In the genomic region with DNA sequence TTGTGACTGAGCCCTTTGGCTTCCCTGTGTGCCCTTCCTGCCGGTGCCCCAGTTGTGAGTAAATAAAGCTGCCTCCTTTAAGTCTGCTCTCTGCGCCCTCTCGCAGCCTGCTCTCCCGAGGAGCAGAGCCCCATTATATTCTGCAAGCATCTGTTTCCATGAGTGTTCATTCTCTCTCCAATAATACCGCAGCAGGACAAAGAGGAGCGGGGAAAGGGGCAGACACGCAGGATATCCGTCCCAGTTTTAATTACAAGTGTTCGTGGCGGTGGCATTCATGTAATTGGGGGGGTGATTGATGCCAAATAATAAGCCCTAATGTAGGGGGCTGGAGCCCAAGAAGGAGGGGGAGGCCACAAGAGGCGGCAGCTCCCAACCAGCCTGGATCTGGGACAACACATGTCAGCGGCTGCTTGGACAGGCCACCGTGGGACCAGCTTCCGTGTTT, we compare ENCODE assay signal across 15 mouse cellular contexts.
DNase-seq lines count a peak whose midpoint lies in the region; ATAC-seq lines count a peak whose summit lies in the region.
"Had no signal": no experiment of that assay in that cellular context is flagged by ENCODE, and none has a peak within 500 bp of the region (broad histone marks: within the 10 kb centered on the region; RNA-seq: fewer than 3 reads in every experiment).

No protein-coding gene starts in this region.

- H3K36me3 ChIP-seq in hindbrain, embryonic 12.5 days: no peaks in the 10 kb centered on the region
- no peaks in the 10 kb centered on the region for H3K36me3 ChIP-seq in midbrain, embryonic 12.5 days
- H3K36me3 ChIP-seq: stomach, embryonic 15.5 days had no signal

- H3K4me3 ChIP-seq in hindbrain, embryonic 12.5 days: no peak overlapping the region
- no peak overlapping the region for H3K4me3 ChIP-seq in midbrain, embryonic 12.5 days
- H3K4me3 ChIP-seq: erythroblast, embryonic 14.5 days; stomach, embryonic 15.5 days had no signal

- H3K4me1 ChIP-seq in hindbrain, embryonic 12.5 days: peaks cover 11% of the 10 kb centered on the region
- H3K4me1 ChIP-seq in midbrain, embryonic 12.5 days: peaks cover 15% of the 10 kb centered on the region
- H3K4me1 ChIP-seq: stomach, embryonic 15.5 days had no signal

- H3K4me2 ChIP-seq in hindbrain, embryonic 12.5 days (replicated peaks): peak overlapping the region; percentile 29
- peak overlapping the region; percentile 15; the same call in 1 of the 2 replicates for H3K4me2 ChIP-seq in midbrain, embryonic 12.5 days (replicated peaks)
- H3K4me2 ChIP-seq: lung, embryonic 14.5 days; stomach, embryonic 15.5 days had no signal

- peaks cover 4% of the 10 kb centered on the region; the same call in 1 of the 2 replicates for H3K27me3 ChIP-seq in hindbrain, embryonic 12.5 days
- no peaks in the 10 kb centered on the region for H3K27me3 ChIP-seq in midbrain, embryonic 12.5 days
- H3K27me3 ChIP-seq: stomach, embryonic 15.5 days had no signal

- H3K9me3 ChIP-seq in hindbrain, embryonic 12.5 days (replicated peaks): no peaks in the 10 kb centered on the region
- H3K9me3 ChIP-seq in midbrain, embryonic 12.5 days: no peaks in the 10 kb centered on the region
- H3K9me3 ChIP-seq: stomach, embryonic 15.5 days had no signal

- H3K27ac ChIP-seq in hindbrain, embryonic 12.5 days: 0 out of 2 replicates have a peak overlapping the region, but pooled peaks have one; percentile 40
- H3K27ac ChIP-seq in midbrain, embryonic 12.5 days (replicated peaks): no peak overlapping the region
- H3K27ac ChIP-seq: stomach, embryonic 15.5 days had no signal

- 41% methylated on average over 14 of the region's 14 CpGs for WGBS in hindbrain, embryonic 12.5 days
- 40% methylated on average over 14 of the region's 14 CpGs for WGBS in midbrain, embryonic 12.5 days

- peak; percentile 63; the same call in 1 of the 2 replicates for ATAC-seq in hindbrain, embryonic 12.5 days (ENCODE audit: low FRiP score)
- ATAC-seq in midbrain, embryonic 12.5 days (ENCODE audit: low FRiP score, low read depth): peak; percentile 77

- peak; percentile 33 to 42 for DNase-seq in right cerebral cortex, postnatal 10 days (ENCODE audit: low spot score in 2 of 2)
- no peak for DNase-seq in right cerebral cortex, postnatal 14 days
- DNase-seq in layer of hippocampus, adult 11-12 months (ENCODE audit: low spot score): no peak
- no peak for DNase-seq in adrenal gland, adult 2 months
- no peak for DNase-seq in urinary bladder, adult 2 months (ENCODE audit: low spot score)
- no peak for DNase-seq in layer of hippocampus, adult 9-10 months (ENCODE audit: low spot score)
- DNase-seq: gastrocnemius, postnatal 36 days; heart, postnatal 10 days; kidney, adult 18-20 months; lung, embryonic 14.5 days; thymus, postnatal 36 days had no signal

- 0 out of 2 replicates have a peak overlapping the region, but pooled peaks have one; percentile 13 for H3K9ac ChIP-seq in hindbrain, embryonic 12.5 days
- H3K9ac ChIP-seq in midbrain, embryonic 12.5 days (replicated peaks): no peak overlapping the region
- H3K9ac ChIP-seq: lung, embryonic 14.5 days; stomach, embryonic 15.5 days had no signal

Comparison
In these comparisons a context has a peak if more than half of its experiments do, and no peak if none do; other contexts are left out.
1. DNase-seq: peak in right cerebral cortex, postnatal 10 days (2 of 2); none in right cerebral cortex, postnatal 14 days (single experiment), layer of hippocampus, adult 11-12 months (single experiment), adrenal gland, adult 2 months (single experiment), urinary bladder, adult 2 months (single experiment) and layer of hippocampus, adult 9-10 months (single experiment).